Mouse (Mus musculus) C2C12 (cell line): ENCODE measurements around the gene Ly6g6f. TPM values are rescaled to one million over a fixed set of nuclear protein-coding genes. Genes with fewer than 3 reads are reported as not detected.

Experiments
- H3K27me3 ChIP-seq: one replicate; pipeline ENCODE4 v1.6.1; 2011; ENCODE audit not compliant: control insufficient read depth, insufficient read depth, insufficient read length
- H3K36me3 ChIP-seq: one replicate; pipeline ENCODE4 v1.6.1; 2011; ENCODE audit not compliant: control insufficient read depth, insufficient read depth
- H3K4me3 ChIP-seq: one replicate; pipeline ENCODE4 v1.5.1; 2011; ENCODE audit warnings: mild to moderate bottlenecking, control low read depth; ENCODE audit not compliant: poor library complexity, insufficient read depth, severe bottlenecking
- H3K79me2 ChIP-seq: one replicate; pipeline ENCODE4 v1.6.1; 2011; ENCODE audit not compliant: control insufficient read depth, insufficient read depth
- H3K79me3 ChIP-seq: one replicate; pipeline ENCODE4 v1.6.1; 2011; ENCODE audit warnings: low read depth, control low read depth
- H3ac ChIP-seq: one replicate; pipeline ENCODE3; 2011; ENCODE audit warnings: low read depth; ENCODE audit not compliant: control insufficient read depth, insufficient read length
- CEBPB ChIP-seq: IDR thresholded peaks from one replicate; pipeline ENCODE4 v1.6.1; 2011; ENCODE audit warnings: low read depth, mild to moderate bottlenecking, control low read depth, moderate library complexity
- CTCF ChIP-seq: IDR thresholded peaks from one replicate; pipeline ENCODE4 v1.5.1; 2011; ENCODE audit not compliant: control insufficient read depth, insufficient read depth, insufficient read length
- FOSL1 ChIP-seq: IDR thresholded peaks from one replicate; pipeline ENCODE4 v1.8.0; 2011; ENCODE audit warnings: mild to moderate bottlenecking, low read length; ENCODE audit not compliant: poor library complexity, insufficient read depth, severe bottlenecking
- MAX ChIP-seq: IDR thresholded peaks from one replicate; pipeline ENCODE4 v1.6.1; 2011; ENCODE audit warnings: mild to moderate bottlenecking, control low read depth
- MYOD1 ChIP-seq: IDR thresholded peaks from one replicate; pipeline ENCODE4 v1.6.1; 2011; ENCODE audit warnings: low read depth; ENCODE audit not compliant: control insufficient read depth, insufficient read length
- MYOG ChIP-seq: IDR thresholded peaks from one replicate; pipeline ENCODE4 v1.6.1; 2011; ENCODE audit not compliant: control insufficient read depth, insufficient read length; ENCODE audit errors: extremely low read depth
- USF1 ChIP-seq: IDR thresholded peaks from one replicate; pipeline ENCODE4 v1.6.1; 2011; ENCODE audit warnings: low read depth, mild to moderate bottlenecking, control low read depth, moderate library complexity
- polyA plus RNA-seq: library from polyadenylated mRNA; unstranded; fragments of >200 nt; fragmentation: generic; extraction: Trizol; gene quantifications from one replicate; pipeline ENCODE4 v1.2.1, GENCODE M21; 2012; ENCODE audit warnings: missing spikeins

Gene Ly6g6f
- polyA plus RNA-seq, 1 experiment: not detected

DNA sequence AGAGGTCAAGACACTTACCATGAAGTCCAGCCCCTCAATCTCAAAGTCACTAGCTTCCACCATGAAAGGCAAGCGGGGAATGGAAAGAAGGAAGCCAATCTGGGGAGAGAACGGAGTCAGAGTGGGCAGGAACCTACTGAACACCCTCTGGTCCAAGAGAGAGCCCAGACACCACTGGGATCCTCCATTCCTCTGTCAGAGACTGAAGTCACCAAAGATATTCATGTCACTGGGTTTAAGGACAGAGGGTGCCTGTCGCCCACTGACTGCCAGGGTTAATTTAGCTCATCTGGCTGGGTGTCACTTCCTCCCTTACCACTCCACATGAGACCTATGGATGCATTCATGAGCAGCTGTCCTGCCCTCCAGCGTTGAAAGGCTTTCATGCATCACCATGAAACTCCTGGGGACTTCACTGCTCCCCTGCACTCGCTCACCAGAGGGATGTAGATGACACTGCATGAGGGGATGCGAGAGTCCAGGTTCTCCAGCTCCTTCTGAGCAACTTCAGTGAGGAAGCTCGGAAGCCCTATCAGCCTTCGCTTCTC lies 53.0 kb downstream of the Ly6g6f start:
- Histone ChIP-seq H3K4me3 (no peak overlapping the region), H3K79me3 (no peaks in the 10 kb centered on the region), H3K36me3 (no peaks in the 10 kb centered on the region), H3K27me3 (no peaks in the 10 kb centered on the region), H3ac (no peak overlapping the region), H3K79me2 (no peaks in the 10 kb centered on the region)
- TF ChIP-seq CTCF: no peak
- no peak for TF ChIP-seq USF1
- TF ChIP-seq FOSL1: no peak
- TF ChIP-seq CEBPB: no peak
- no peak for TF ChIP-seq MYOD1
- TF ChIP-seq MAX: no peak
- TF ChIP-seq MYOG: no peak

GRCm38 (mm10) chr17:35031880-35032279 lies 53.5 kb downstream of the Ly6g6f start:
- H3K36me3 ChIP-seq: no peaks in the 10 kb centered on the region
- no peak overlapping the region for H3ac ChIP-seq
- TF ChIP-seq CEBPB: no peak
- no peak for TF ChIP-seq MYOD1
- TF ChIP-seq USF1: no peak
- no peak for TF ChIP-seq CTCF
- no peak for TF ChIP-seq MYOG
- no peak for TF ChIP-seq MAX
- TF ChIP-seq FOSL1: no peak
- no peaks in the 10 kb centered on the region for H3K79me3 ChIP-seq
- no peak overlapping the region for H3K4me3 ChIP-seq
- H3K27me3 ChIP-seq: no peaks in the 10 kb centered on the region
- H3K79me2 ChIP-seq: no peaks in the 10 kb centered on the region

DNA sequence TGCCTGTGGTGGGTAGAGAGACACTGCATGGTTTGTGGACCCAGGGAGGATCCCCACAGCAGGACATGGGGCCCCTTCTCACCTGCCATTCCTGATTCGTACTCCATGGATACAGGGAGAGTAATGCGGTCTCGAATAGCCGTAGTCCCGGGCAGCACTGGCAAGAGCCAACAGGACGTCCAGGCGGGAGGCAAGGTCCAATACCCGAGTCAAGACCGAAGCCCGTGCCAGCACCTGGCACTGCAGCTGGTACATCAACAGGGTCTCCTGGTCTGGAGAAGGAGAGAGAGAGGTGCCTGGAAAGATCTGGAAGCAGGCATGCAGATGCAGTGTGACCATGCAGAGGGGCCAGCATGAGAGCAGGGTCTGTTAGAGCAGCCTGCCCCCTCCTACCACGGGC lies 54.1 kb downstream of the Ly6g6f start:
- H3K4me3 ChIP-seq: no peak overlapping the region
- H3K79me2 ChIP-seq: no peaks in the 10 kb centered on the region
- no peaks in the 10 kb centered on the region for H3K27me3 ChIP-seq
- TF ChIP-seq CTCF: no peak
- no peak for TF ChIP-seq MAX
- no peak for TF ChIP-seq MYOD1
- TF ChIP-seq MYOG: no peak
- no peak for TF ChIP-seq FOSL1
- no peak for TF ChIP-seq USF1
- no peak for TF ChIP-seq CEBPB
- H3K79me3 ChIP-seq: no peaks in the 10 kb centered on the region
- H3ac ChIP-seq: no peak overlapping the region
- H3K36me3 ChIP-seq: no peaks in the 10 kb centered on the region

Other genes starting within 250 kb of the Ly6g6f start
- 35.9 TPM for gene Stk19, start 248.7 kb downstream of the Ly6g6f start, polyA plus RNA-seq
- 27.2 TPM for gene Dxo, start 248.6 kb downstream of the Ly6g6f start, polyA plus RNA-seq
- 28.1 TPM for gene Skiv2l, start 235.4 kb downstream of the Ly6g6f start, polyA plus RNA-seq
- 75.1 TPM for gene Nelfe, start 235.2 kb downstream of the Ly6g6f start, polyA plus RNA-seq
- 0.28 TPM for gene Cfb, start 223.1 kb downstream of the Ly6g6f start, polyA plus RNA-seq
- 15.2 TPM for gene Zbtb12, start 206.1 kb downstream of the Ly6g6f start, polyA plus RNA-seq
- not detected for gene Gm20547, start 203.6 kb downstream of the Ly6g6f start, polyA plus RNA-seq
- 0.32 TPM for gene C2, start 187.3 kb downstream of the Ly6g6f start, polyA plus RNA-seq
- 106 TPM for gene Ehmt2, start 187.1 kb downstream of the Ly6g6f start, polyA plus RNA-seq
- gene Slc44a4, start 171.1 kb downstream of the Ly6g6f start, polyA plus RNA-seq: 0.06 TPM
- 11.7 TPM for gene Neu1, start 154.4 kb downstream of the Ly6g6f start, polyA plus RNA-seq
- 22.6 TPM for gene Hspa1b, start 126.4 kb downstream of the Ly6g6f start, polyA plus RNA-seq
- gene Gm20481, start 115.7 kb downstream of the Ly6g6f start, polyA plus RNA-seq: not detected
- gene Hspa1a, start 113.5 kb downstream of the Ly6g6f start, polyA plus RNA-seq: 1.8 TPM
- 0.99 TPM for gene Hspa1l, start 112.9 kb downstream of the Ly6g6f start, polyA plus RNA-seq
- 133 TPM for gene Lsm2, start 103.7 kb downstream of the Ly6g6f start, polyA plus RNA-seq
- gene Vars, start 84.6 kb downstream of the Ly6g6f start, polyA plus RNA-seq: 214 TPM
- 0.07 TPM for gene Vwa7, start 69.0 kb downstream of the Ly6g6f start, polyA plus RNA-seq
- 0.23 TPM for gene Sapcd1, start 57.6 kb downstream of the Ly6g6f start, polyA plus RNA-seq
- 0.76 TPM for gene Msh5, start 38.9 kb downstream of the Ly6g6f start, polyA plus RNA-seq
- 509 TPM for gene Clic1, start 35.6 kb downstream of the Ly6g6f start, polyA plus RNA-seq
- 129 TPM for gene Ddah2, start 26.6 kb downstream of the Ly6g6f start, polyA plus RNA-seq
- gene Ly6g6c, start 20.2 kb downstream of the Ly6g6f start, polyA plus RNA-seq: 0.12 TPM
- 0.04 TPM for gene Mpig6b, start 19.4 kb downstream of the Ly6g6f start, polyA plus RNA-seq
- gene Ly6g6e, start 8.7 kb downstream of the Ly6g6f start, polyA plus RNA-seq: not detected
- gene Ly6g6d, start 7.5 kb downstream of the Ly6g6f start, polyA plus RNA-seq: not detected
- gene Abhd16a, start 3.7 kb upstream of the Ly6g6f start, polyA plus RNA-seq: 54.0 TPM
- gene Ly6g5c, start 22.7 kb upstream of the Ly6g6f start, polyA plus RNA-seq: not detected
- 0.28 TPM for gene Ly6g5b, start 29.8 kb upstream of the Ly6g6f start, polyA plus RNA-seq
- gene Gpank1, start 35.8 kb upstream of the Ly6g6f start, polyA plus RNA-seq: 25.8 TPM
- 300 TPM for gene Csnk2b, start 36.4 kb upstream of the Ly6g6f start, polyA plus RNA-seq
- gene D17H6S53E, start 40.8 kb upstream of the Ly6g6f start, polyA plus RNA-seq: 13.0 TPM
- 0.20 TPM for gene Apom, start 46.4 kb upstream of the Ly6g6f start, polyA plus RNA-seq
- gene Bag6, start 49.6 kb upstream of the Ly6g6f start, polyA plus RNA-seq: 202 TPM
- 183 TPM for gene Prrc2a, start 79.3 kb upstream of the Ly6g6f start, polyA plus RNA-seq
- gene Aif1, start 90.5 kb upstream of the Ly6g6f start, polyA plus RNA-seq: not detected
- 0.92 TPM for gene Lst1, start 102.8 kb upstream of the Ly6g6f start, polyA plus RNA-seq
- gene Ltb, start 108.8 kb upstream of the Ly6g6f start, polyA plus RNA-seq: not detected
- gene Tnf, start 116.4 kb upstream of the Ly6g6f start, polyA plus RNA-seq: not detected
- gene Lta, start 119.7 kb upstream of the Ly6g6f start, polyA plus RNA-seq: 0.07 TPM
- not detected for gene Gm16181, start 135.2 kb upstream of the Ly6g6f start, polyA plus RNA-seq
- gene Atp6v1g2, start 148.1 kb upstream of the Ly6g6f start, polyA plus RNA-seq: 1.4 TPM
- gene Nfkbil1, start 150.2 kb upstream of the Ly6g6f start, polyA plus RNA-seq: 20.1 TPM
- gene Ddx39b, start 156.1 kb upstream of the Ly6g6f start, polyA plus RNA-seq: 330 TPM
- 23.5 TPM for gene H2-D1, start 177.1 kb upstream of the Ly6g6f start, polyA plus RNA-seq
- gene H2-Q1, start 234.8 kb upstream of the Ly6g6f start, polyA plus RNA-seq: 3.3 TPM